Comparison of ENCODE assay signal across 20 mouse cellular contexts in the genomic region with DNA sequence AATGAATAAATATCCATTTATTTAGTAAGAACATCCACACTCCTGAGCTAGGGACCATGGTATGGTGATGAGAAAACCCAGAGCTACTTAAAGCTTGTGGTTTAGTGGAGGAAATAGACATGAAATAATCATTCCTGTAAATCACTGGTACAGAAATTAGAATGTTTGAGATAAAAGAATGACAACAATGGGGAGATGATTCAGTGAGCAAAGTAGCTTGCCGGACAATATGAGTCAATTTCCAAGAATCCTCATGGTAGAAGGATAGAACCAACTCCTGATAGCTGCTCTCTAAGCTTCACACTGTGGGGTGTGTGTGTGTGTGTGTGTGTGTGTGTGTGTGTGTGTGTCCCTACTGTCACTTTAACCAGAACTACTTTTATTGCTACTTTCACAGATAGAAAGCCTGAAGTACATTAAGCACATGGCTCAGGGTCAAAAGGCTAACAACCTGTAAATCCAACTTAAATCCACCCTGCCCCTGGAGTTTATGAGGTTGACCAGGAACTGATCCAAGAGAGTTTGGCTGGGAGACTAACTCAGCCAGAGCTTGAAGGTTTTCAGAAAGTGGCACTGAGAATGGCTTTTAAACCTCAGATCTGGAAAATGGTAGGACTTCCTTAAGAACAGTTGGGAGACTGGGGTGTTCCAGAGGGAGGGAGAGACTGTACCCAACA.
DNase-seq lines count a peak whose midpoint lies in the region; ATAC-seq and TF ChIP-seq lines count a peak whose summit lies in the region.
"Had no signal": no experiment of that assay in that cellular context is flagged by ENCODE, and none has a peak within 500 bp of the region (broad histone marks: within the 10 kb centered on the region; RNA-seq: fewer than 3 reads in every experiment).

No protein-coding gene starts in this region.

- H3K4me1 ChIP-seq in midbrain, embryonic 13.5 days (replicated peaks) = no peaks in the 10 kb centered on the region
- 0 out of 2 replicates have a peak, but pooled peaks cover 2% of the 10 kb centered on the region for H3K4me1 ChIP-seq in forebrain, embryonic 16.5 days (replicated peaks; ENCODE audit: control insufficient read depth, insufficient read depth, low read length)
- H3K4me1 ChIP-seq: embryonic facial prominence, embryonic 15.5 days; forebrain, embryonic 15.5 days; heart, embryonic 10.5 days; intestine, embryonic 15.5 days had no signal

- H3K9ac ChIP-seq in midbrain, embryonic 13.5 days (replicated peaks) = no peak overlapping the region
- H3K9ac ChIP-seq in forebrain, embryonic 16.5 days (replicated peaks; ENCODE audit: low read depth, low read length) = no peak overlapping the region
- H3K9ac ChIP-seq: embryonic facial prominence, embryonic 15.5 days; forebrain, embryonic 15.5 days; hindbrain, embryonic 13.5 days; intestine, embryonic 15.5 days had no signal

- H3K27ac ChIP-seq in midbrain, embryonic 13.5 days = no peak overlapping the region
- H3K27ac ChIP-seq in forebrain, embryonic 16.5 days (ENCODE audit: low read length) = no peak overlapping the region
- H3K27ac ChIP-seq: embryonic facial prominence, embryonic 15.5 days; forebrain, embryonic 15.5 days; heart, embryonic 10.5 days; hindbrain, embryonic 13.5 days; hindbrain, postnatal 0 days; intestine, embryonic 15.5 days had no signal

- no peak overlapping the region for H3K4me2 ChIP-seq in midbrain, embryonic 13.5 days (replicated peaks)
- H3K4me2 ChIP-seq in forebrain, embryonic 16.5 days (ENCODE audit: low read length) = no peak overlapping the region
- H3K4me2 ChIP-seq: embryonic facial prominence, embryonic 15.5 days; forebrain, embryonic 15.5 days; hindbrain, embryonic 13.5 days; intestine, embryonic 15.5 days had no signal

- TF ChIP-seq CTCF in Patski (IDR thresholded peaks at IDR 0.05) = no peak

- H3K4me3 ChIP-seq in midbrain, embryonic 13.5 days (replicated peaks) = no peak overlapping the region
- no peak overlapping the region for H3K4me3 ChIP-seq in forebrain, embryonic 16.5 days (replicated peaks; ENCODE audit: low read length)
- H3K4me3 ChIP-seq: embryonic facial prominence, embryonic 15.5 days; forebrain, embryonic 15.5 days; heart, embryonic 10.5 days; hindbrain, embryonic 13.5 days; intestine, embryonic 15.5 days had no signal

- WGBS in midbrain, embryonic 13.5 days = 97% methylated on average over 1 of the region's 1 CpGs
- WGBS in forebrain, embryonic 16.5 days = 97% methylated on average over 1 of the region's 1 CpGs

- no peaks in the 10 kb centered on the region for H3K9me3 ChIP-seq in midbrain, embryonic 13.5 days
- H3K9me3 ChIP-seq in forebrain, embryonic 16.5 days (ENCODE audit: control insufficient read depth, low read length) = no peaks in the 10 kb centered on the region
- H3K9me3 ChIP-seq: embryonic facial prominence, embryonic 15.5 days; forebrain, embryonic 15.5 days; heart, embryonic 10.5 days; hindbrain, embryonic 13.5 days; intestine, embryonic 15.5 days had no signal

- DNase-seq in embryo, embryonic 10.5 days (ENCODE audit: low spot score) = peak; percentile 5
- DNase-seq in embryo, embryonic 10 days (ENCODE audit: low spot score) = no peak
- peak; percentile 19 for DNase-seq in Patski (ENCODE audit: low read depth, low spot score)
- peak; percentile 75 for DNase-seq in hindlimb bud, embryonic 11.5 days (ENCODE audit: extremely low spot score, low read depth, low spot score)
- peak; percentile 5 for DNase-seq in yolk sac, embryonic 10.5 days (ENCODE audit: low spot score)
- DNase-seq: adrenal gland, postnatal 10 days; cerebellum, adult 2 months; cerebellum, postnatal 14 days; heart, adult 18-20 months; heart, postnatal 10 days; kidney, adult 18-20 months had no signal

- no peaks in the 10 kb centered on the region for H3K27me3 ChIP-seq in Patski
- no peaks in the 10 kb centered on the region for H3K27me3 ChIP-seq in midbrain, embryonic 13.5 days
- no peaks in the 10 kb centered on the region for H3K27me3 ChIP-seq in forebrain, embryonic 16.5 days (replicated peaks; ENCODE audit: control insufficient read depth, insufficient read depth, low read length)
- H3K27me3 ChIP-seq: CH12.LX; embryonic facial prominence, embryonic 15.5 days; forebrain, embryonic 15.5 days; hindbrain, embryonic 13.5 days; intestine, embryonic 15.5 days had no signal

- peak; percentile 89 for ATAC-seq in Patski
- ATAC-seq in midbrain, embryonic 13.5 days = no peak
- no peak for ATAC-seq in forebrain, embryonic 16.5 days
- ATAC-seq: forebrain, embryonic 15.5 days; hindbrain, postnatal 0 days; intestine, embryonic 15.5 days had no signal

- H3K36me3 ChIP-seq in midbrain, embryonic 13.5 days = no peaks in the 10 kb centered on the region
- H3K36me3 ChIP-seq in forebrain, embryonic 16.5 days (ENCODE audit: control insufficient read depth, insufficient read depth) = no peaks in the 10 kb centered on the region
- H3K36me3 ChIP-seq: embryonic facial prominence, embryonic 15.5 days; forebrain, embryonic 15.5 days; heart, embryonic 10.5 days; hindbrain, embryonic 13.5 days; intestine, embryonic 15.5 days had no signal

- in situ Hi-C loops in Patski (cut with MboI; ENCODE audit: low pct_unique_long_range_greater_than_20kb) = no loop called here

- POLR2A ChIA-PET in Patski (lab: Charles Lee) = interaction anchor here (0.5 kb wide), 1 partner anchor 14 kb away, joined by 3 read pairs; no protein-coding TSS in a partner anchor

- CTCF ChIA-PET in Patski (lab: Charles Lee) = no interaction called here
